Mouse (Mus musculus) common myeloid progenitor, adult 5-6 weeks (primary cell): ENCODE data around the gene Heatr5b. TPM values are rescaled to one million over a fixed set of nuclear protein-coding genes. Genes with fewer than 3 reads are reported as not detected.

ENCODE experiments used
- ATAC-seq: replicated peaks from 2 replicates; pipeline ENCODE4 v1.8.0; 2016; ENCODE audit warnings: low read depth, mild to moderate bottlenecking, moderate TSS enrichment, inconsistent platforms; ENCODE audit not compliant: poor library complexity, severe bottlenecking
- total RNA-seq: library from RNA; stranded (forward); fragments of 200-1000, 187-1606 nt; gene quantifications from 2 replicates; pipeline ENCODE4 v1.2.3, GENCODE M21; 2017

The Heatr5b gene
- total RNA-seq, 1 experiment from 2014 or later: 26.5 TPM

GRCm38 (mm10) chr17:78708422-78708821 is 126.7 kb downstream of the Heatr5b start:
- ATAC-seq: peak; percentile 98

GRCm38 (mm10) chr17:78702988-78703387 is 132.2 kb downstream of the Heatr5b start:
- ATAC-seq: no peak

Other genes starting within 250 kb of the Heatr5b start
- gene Strn, start 98.2 kb downstream of the Heatr5b start, total RNA-seq: 21.3 and 50.8 TPM in 2 replicates
- gene Gpatch11, start 203 bp upstream of the Heatr5b start, total RNA-seq: 22.2 and 36.1 TPM in 2 replicates
- gene Eif2ak2, start 47.2 kb upstream of the Heatr5b start, total RNA-seq: 49.8 and 61.1 TPM in 2 replicates
- gene Sult6b1, start 71.6 kb upstream of the Heatr5b start, total RNA-seq: not detected in 2 replicates
- 54.9 and 65.9 TPM in 2 replicates for gene Cebpzos, start 81.1 kb upstream of the Heatr5b start, total RNA-seq
- 145 and 168 TPM in 2 replicates for gene Cebpz, start 101.7 kb upstream of the Heatr5b start, total RNA-seq
- gene Ndufaf7, start 101.8 kb upstream of the Heatr5b start, total RNA-seq: 42.6 and 44.0 TPM in 2 replicates
- 47.2 and 48.6 TPM in 2 replicates for gene Prkd3, start 185.5 kb upstream of the Heatr5b start, total RNA-seq
- 0.29 and 1.3 TPM in 2 replicates for gene Qpct, start 216.5 kb upstream of the Heatr5b start, total RNA-seq